Mouse (Mus musculus): ENCODE measurements at regions not wholly inside any gene's neighbourhood (a gene's known extent, or its start where the extent isn't known, plus 50 kb on each side); places are given as distances from the start of the nearest gene placed in this dataset.

GRCm38 (mm10) chr15:36422781-36423180 is 584.8 kb downstream of the Zfp706 start:
- TF ChIP-seq POLR2A (IDR thresholded peaks at IDR 0.05; ENCODE audit: low read depth, low read length) = no peak
- TF ChIP-seq CTCF (conservative IDR thresholded peaks at IDR 0.05; ENCODE audit: insufficient read depth, insufficient read length, low read depth, low read length) = no peak

Measured in kidney, adult 2 months (tissue).